Mouse (Mus musculus) spleen, postnatal 10 days (tissue): ENCODE measurements around the gene Slc39a3.
"Not testable (repeated sequence)": the region's sequence is repeated elsewhere in the genome, so short reads cannot be mapped to it uniquely, and the experiment has no call there.

Experiments
- DNase-seq, 2 experiments: peaks; one replicate each; pipeline ENCODE4 v3.0.0; 2021 to 2022; ENCODE audit warnings: low spot score in 2 of 2

Gene Slc39a3

DNA sequence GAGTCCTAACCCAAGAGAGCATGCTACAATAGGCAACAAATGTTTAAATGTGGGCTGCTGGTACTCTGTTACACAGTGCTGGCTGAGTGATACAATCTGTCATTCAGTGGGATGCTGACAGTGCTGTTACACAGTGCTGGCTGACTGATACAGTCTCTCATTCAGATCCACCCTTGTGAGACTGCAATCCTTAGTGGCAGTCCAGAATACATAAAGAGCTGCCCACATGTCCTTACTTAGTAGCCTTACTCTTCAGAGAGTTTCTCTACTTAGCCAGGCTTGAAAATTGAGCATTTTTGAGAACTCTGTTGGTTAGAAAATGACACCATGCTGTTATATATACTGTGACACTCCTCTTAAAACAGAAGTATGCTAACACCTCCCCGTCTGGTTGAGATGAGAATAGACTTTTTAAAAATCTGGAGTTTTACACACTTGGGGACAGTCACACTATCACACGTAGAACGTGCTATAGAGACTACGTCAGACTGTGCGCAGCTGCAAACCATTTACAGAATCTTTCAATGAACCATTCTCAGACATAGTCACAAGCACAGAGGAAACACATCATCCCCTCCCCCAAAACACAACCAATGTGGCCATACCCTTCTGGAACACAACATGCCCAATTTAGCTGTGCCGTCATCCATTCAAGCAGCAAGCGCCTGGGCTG lies 31.1 kb downstream of the Slc39a3 start:
- DNase-seq = no peak

DNA sequence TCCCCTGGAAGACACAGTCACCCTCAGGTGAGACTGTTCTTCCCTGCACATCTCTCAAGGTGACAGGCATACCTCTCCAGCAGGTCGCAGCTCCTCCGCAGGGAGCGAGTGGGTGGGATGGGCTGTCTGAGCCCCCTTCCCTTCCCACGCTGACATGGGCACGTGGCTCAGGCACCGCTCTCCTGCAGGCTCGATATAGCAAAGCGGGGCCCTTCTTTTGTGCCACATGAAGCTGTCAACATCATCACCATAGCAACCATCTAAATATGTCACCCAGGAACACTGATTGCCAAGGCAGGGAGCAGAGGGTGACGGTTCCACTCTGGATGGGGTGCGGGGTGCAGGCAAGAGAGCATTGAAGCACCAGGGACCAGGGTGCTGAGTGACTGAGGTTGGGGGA lies 36.1 kb downstream of the Slc39a3 start:
- DNase-seq = no peak

DNA sequence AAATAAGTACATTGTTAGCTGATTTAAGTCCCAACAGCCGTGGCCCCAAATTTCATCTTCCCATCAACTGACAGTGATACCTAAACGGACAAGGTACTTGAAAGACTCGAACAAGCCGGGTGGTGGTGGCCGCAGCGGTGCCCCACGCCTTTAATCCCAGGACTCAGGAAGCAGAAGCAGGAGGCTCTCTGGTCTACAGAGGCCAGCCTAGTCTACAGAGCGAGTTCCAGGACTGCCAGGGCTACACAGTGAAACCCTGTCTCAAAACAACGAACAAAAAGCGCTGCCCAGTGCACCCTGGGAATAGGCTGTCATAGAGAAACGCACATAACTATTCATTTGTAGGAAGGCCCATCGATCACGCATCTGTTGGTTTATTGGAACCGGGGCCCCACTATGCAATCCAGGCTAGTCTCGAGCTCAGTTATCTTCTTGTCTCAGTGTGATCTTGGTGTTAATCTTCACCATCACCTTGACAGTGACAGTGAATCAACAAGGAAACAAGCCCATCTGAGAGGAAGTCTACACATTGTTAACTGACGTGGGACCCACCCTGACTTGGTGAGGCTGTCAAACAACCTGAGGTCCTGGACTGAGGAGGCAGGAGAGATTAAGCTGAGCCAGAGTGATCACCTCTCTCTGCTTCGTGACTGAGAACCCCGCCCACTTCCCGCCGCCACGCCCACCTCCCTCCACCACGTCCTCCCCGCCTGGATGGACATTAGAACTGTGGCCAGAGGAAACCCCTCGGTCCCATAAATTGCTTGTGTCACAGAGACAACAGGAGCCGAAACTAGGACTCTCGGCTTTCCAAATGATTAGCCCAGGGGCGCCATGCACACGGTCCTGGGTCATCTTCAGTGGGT lies 36.8 kb downstream of the Slc39a3 start:
- DNase-seq = no peak

DNA sequence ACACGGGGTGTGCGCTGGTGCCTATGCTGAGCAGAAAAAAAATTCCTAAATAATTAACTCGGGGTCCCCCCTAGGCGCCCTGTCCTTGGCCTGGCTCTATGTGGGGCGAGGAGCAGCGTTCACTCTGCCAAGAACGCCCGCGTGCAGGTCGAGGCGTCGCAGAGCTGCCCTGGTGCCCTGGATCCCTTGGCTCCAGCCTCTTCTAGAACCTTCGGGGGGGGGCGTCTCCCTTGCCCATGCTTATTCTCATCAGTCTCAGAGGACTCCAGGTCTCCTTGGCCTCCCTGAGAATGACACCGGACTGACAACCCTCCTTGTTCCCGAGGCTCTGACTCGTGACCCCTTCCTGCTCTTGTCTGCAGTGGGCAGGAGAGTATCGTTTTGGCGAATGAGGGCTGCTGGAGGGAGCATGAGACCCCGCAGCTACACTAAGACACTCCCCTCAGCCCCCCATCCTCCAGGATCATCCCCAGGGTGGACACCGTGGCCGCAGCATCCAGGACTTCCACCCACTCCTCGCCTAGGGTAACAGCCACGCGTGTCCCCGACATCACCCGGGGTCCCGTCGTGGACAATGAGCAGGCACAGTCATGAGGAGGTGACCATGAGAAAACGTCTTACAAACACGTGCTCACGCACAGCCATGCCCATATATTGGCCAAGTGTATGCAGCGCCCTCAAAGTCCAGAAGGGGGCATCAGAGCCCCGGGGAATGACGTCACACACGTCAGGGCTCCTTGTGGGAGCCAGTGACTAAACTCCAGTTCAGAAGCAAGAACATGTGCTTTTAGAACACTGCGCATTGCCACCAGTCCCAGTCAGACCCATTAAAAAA lies 37.6 kb downstream of the Slc39a3 start:
- DNase-seq = peak; percentile 75 to 85

DNA sequence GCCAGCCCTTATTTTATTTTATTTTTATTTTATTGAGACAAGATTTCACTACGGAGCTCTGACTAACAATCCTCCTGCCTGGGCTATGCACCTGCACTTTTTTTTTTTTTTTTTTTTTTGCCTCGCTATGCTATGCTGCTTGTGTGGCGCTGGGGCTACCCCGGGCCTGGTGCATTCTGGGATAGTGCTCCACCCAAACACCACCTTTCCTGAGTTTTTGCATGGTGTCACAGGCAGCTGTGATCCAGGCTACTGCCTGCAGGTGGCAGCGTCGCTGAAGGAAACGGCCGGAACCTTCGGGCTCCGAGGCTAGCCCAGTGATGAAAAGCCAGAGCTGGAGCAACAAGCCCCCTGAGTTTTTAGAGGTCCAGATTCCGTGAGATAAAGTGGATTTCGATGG lies 38.4 kb downstream of the Slc39a3 start:
- peak; percentile 42 to 71 for DNase-seq

DNA sequence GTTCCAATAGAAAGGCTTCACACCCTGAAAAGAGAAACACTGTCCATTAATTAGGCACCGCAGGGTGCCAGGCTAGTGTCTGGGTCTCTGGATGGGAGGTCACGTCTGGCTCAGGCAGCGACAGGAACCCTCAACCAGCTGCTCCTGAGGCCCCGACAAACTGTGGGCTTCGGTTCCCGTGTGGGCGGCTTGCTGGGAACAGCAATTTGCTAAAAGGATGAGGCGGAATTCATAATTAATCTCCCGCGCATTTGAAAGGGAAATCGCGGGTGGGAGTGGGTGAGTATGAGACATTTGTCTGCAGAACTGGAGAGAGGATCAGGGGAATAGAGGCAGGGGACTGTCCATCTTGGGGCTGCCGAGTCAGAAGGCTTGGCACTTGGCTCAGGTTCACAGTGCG lies 39.2 kb downstream of the Slc39a3 start:
- no peak for DNase-seq

DNA sequence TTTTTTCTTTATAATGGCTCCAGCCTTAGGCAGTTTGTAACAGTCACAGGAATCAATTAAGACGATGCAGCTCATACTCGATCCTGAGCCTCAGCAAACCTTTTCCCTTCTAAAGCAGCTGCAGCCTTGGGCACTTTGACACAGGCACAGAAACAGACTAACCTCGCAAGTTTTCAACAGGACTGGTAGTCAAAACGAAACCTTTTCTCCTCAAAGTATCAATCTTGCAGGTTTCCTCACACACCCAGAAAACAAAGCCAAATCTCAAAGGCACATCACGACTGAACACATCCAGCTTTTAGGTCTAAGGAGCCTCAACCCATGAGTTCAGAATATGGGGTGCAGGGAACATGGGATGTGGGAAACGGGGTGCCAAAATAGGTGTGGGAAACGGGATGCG lies 39.9 kb downstream of the Slc39a3 start:
- no peak for DNase-seq

DNA sequence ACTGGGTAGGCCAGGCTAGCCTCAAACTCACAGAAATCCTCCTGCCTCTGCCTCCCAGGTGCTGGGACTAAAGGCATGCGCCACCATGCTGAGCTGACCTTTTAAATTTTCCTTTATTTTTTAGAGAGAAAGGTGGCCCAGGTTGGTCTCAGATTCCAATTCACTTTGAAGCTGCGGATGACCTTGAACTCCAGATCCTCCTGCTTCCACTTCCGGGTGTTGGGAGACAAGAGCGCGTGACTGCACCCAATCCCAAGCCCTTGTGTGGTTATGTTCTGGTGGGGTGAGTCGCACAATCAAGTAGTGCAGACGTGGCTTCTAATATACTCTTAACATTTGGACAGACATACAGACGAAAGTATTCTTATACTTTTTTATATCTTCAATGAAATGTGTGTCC lies 40.7 kb downstream of the Slc39a3 start:
- no peak for DNase-seq

DNA sequence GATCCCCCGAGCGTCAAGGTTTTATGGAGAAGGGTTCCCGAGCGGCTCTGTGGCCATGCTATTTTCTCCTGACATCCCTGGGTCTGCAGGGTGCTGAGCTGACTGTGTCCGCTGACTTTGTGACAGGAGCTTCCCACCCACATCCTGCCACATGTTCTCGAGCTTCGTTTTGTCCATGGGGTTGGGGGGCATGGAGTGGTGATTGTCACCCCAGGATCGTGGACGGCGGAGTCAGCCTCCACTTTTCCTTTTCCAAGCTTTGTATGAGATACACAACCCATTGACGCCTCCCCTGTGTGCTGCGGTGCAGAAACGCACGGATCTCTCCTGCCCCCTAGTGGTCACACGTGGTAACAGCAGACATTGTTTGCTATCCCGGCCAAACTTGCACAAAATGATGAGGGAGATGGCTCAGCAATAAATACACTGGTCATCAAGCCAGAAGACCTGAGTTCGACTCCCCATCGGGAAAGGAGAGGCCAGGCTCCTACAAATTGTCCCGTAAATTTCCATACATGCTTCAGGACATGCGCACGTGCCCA lies 42.1 kb downstream of the Slc39a3 start:
- peak; percentile 73 to 85 for DNase-seq

DNA sequence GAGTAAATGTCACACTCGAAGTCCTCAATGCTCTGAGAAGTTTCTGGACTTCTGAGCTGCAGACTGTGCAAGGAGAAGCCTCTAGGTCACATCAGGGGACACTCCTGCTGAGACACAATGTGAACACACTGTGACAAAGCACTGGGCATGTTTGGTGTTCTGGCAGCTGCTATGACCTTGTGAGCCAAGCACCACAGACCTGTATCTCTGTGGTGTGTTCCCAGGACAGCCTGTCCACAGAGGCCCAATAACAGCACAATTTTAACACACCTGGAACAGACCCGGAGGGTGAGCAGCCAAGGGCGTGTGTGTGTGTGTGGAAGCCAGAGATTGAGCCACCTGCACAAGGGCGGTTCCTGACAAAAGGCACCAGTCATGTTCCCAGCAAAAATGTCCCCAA lies 42.6 kb downstream of the Slc39a3 start:
- no peak for DNase-seq

DNA sequence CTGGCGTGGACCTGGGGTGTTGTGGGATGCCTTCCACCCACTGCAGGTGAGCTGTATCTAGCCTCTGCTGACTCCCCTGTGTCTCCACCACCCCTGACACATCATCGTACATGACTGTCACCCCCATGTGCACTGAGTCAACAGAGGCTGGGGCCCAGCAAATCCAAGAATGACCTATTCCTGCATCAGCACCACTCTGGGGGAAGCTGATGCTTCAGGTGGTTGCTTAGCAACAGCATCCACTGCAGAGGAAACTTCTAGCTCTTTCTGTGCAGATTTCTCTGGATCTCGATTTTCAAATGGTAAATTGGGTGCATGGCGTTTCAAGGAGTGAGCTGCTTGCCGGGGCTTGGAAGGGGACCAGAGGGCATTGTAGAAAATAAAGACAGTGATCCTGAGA lies 44.0 kb downstream of the Slc39a3 start:
- no peak for DNase-seq

DNA sequence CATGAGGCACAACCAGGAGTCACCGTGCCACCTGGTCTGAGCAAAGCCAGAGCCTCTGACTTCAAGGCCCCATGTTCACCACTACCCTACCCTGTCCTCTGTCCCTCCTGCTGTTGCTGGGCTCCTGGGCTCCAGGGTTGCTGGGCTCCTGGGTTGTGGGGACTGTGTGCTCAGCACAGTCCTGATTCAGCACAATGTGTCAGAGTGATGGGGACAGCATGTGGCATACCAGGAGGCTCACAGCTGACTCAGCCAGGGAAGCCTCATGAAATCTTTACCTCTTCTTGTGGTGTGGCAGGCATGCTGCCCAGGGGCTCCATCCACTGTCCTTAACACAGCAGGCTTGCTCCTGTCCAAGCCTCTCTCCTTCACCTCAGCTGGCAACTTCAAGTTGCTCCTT lies 45.3 kb downstream of the Slc39a3 start:
- no peak for DNase-seq

DNA sequence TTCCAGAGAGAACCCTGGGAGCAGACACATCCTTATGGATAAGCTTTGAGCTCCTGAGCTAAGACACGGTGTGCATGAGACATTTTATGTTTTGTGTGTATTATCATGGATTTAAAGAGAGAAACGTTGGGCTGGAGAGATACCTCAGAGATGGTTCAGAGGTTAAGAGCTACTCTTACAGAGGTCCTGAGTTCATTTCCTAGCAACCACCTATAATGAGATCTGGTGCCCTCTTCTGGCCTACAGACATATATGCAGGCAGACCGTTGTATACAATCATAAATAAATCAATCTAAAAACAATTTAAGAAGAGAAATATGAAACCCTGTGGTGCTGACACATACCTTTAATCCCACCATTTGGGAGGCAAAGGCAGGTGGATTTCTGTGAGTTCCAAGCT lies 46.2 kb downstream of the Slc39a3 start:
- DNase-seq = no peak

DNA sequence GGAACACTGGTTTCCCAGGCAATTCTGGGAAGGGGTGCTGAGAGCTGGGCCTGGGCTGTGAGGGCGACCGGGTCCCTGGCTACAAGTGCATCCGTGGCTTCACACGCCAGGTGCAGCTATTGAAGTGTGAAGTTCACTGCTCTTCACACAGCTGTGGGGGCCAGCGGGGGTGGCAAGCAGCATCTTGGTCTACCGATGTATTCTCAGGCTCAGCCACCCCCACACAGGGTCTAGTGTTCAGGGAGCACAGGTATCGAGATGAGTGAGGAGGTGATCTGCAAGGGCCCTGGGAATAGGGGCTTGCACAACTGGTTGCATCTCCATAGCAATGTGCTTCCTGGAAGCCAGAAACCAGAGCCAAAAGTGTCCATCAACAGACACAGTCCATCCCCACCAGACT lies 46.8 kb downstream of the Slc39a3 start:
- peak in 1 of 2 experiments; percentile 60 for DNase-seq

DNA sequence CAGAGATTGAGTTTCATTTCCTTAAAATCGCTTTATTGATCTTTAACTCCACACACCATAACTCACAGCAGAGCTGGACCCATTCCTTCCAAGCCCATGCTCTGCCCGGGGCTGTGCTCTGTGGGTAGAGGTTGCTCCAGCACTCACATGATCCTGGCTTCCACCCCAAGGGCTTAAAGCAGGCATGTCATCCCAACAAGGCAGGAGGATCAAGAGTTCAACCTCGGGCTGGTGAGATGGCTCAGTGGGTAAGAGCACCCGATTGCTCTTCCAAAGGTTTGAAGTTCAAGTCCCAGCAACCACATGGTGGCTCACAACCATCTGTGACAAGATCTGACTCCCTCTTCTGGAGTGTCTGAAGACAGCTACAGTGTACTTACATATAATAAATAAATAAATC lies 47.4 kb downstream of the Slc39a3 start:
- DNase-seq = not testable (repeated sequence)

DNA sequence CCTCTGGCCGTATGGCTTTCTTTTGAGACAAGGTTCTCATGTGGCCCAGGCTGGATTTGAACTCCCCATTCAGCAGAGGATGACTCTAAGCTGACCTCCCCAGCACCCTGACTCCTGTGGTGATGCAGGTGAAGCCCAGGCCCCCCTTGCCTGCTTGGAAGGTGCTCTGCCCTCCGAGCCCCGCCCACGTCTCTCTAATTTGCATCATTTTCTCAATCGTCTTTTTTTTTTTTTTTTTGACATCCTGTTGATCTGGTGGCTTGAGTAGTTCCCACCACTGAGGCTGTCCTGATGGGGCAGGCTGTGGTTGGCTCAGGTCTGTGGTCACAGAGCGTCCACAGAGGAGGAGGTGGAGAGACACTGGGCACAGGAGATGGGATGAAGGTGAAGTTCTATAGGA lies 47.8 kb downstream of the Slc39a3 start:
- peak in 1 of 2 experiments; percentile 72 for DNase-seq

DNA sequence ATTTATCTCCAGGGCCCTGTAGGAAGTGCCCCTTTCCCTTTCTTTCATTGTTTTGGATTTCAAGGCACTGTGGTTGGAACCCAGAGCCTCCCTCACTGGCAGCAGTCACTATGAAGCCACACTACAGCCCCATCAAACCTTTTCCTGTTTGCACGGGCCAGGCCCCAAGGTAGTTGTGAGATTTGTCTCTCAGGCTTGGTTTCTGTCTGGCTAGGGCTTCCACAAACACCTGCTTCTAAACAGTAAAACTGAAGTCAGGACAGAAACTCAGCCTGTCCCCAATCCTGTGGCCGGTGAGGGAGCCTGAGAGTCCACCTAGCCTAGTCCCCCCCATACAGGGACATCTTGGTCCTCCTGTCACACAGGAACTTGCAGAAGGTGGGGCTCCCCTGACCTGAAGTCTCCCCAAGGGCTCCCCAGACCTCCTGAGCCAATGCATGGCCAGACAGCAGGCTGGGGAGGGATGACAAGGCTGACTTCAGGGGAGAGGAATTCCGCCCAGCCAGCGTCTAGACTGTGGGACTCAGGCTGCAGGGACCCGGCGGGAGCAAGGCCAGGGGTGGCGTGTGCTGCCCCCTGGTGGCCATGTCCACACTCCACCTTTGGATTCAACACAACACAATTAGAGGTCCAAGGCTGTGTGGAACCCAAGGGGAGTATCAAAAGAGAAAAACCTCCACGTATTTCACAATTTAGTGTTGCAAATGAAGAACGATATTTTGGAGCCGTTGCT lies 49.4 kb downstream of the Slc39a3 start:
- peak; percentile 61 to 83 for DNase-seq

DNA sequence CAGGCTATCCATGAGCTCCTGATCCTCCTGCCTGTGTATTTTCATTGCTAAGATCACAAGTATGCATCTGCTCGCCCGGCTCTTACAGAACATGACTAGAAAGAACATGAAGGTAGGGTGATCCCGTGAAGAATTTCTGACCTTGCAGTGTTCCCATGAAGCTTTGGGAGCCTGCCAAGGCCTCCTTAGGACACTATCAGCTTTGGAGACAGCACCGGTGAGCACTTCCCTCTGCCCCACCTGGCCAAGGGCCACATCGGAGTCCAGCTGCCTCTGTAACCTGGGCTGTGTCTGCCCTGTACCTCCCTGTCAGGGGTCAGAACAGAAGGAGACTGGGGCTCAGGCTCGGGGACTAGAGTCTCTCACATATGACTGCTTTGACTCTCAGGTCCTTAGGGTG lies 50.5 kb downstream of the Slc39a3 start:
- DNase-seq = no peak

DNA sequence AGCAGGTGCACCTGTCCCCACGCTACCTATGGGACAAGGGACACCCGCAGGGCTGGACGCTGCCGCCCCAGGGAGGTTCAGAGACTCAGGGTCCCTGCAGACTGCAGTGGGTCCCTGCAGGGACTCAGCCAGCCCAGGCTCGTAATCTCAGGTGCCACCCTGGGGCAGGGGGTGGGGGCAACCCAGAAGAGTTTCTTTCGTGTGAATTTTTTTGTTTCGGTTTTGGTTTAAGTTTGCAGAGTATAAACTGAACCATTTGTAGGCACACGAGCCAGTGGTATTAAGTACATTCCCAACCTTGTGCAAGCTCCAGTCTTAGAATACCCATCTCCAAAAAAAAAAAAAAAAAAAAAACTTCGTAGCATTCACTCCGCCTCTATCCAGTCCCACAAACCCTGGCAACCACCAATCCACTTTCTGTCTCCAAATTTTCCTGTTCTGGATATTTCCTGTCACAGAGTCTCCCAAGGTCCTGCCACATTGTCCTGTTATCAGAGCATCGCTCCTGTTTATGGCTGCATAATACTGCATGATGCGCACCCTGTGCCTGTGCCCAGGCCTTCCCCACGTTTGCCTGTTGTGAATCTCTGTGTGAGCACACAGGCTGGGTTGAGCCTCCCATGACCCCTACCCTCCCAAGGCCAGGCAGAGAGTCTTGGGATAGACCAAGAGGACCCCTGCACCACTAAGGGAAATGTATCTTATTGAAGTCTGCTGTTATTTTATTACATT lies 51.1 kb downstream of the Slc39a3 start:
- DNase-seq = no peak

DNA sequence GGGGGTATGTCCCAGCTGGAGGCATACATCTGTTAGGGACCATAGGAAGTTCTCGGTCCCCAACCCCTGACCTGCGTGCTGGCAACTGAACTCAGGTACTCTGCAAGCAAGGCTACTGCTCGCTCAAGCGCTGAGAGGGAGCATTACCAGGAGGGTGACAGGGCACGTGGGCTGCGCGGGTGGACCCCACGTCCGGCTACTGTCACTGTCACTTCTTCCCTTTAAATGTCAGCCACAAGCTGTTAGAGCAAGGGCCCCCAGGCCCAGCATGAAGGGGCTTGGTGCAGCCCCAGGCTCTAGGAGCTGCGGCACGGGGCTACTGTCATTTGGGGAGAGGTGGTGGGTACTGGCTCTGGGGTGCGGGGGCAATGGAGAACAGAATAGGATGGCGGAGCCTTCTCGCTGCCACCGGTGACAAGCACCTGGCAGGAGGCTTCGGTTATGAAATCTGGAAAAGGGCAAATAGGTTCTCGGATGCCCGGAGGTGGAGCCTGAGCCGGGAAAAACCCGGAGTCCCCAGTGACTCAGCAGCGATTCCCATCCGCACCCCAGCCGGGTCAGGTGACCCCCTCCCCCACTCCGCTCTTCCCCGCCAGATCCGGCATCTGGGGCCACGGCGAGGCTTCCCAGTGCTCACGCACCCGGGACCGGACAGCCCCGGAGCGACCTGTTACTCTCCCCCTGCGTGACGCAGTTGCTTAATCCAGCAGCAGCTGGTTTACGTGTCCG lies 51.8 kb downstream of the Slc39a3 start:
- DNase-seq = no peak
